Mouse (Mus musculus): ENCODE results near the gene Nelfe. TPM values are rescaled to one million over a fixed set of nuclear protein-coding genes. Genes with fewer than 3 reads are reported as not detected.
"Not testable (repeated sequence)": the region's sequence is repeated elsewhere in the genome, so short reads cannot be mapped to it uniquely, and the experiment has no call there.

Gene Nelfe
- polyA plus RNA-seq, 1 experiment from 2014 or later, result 126 TPM

DNA sequence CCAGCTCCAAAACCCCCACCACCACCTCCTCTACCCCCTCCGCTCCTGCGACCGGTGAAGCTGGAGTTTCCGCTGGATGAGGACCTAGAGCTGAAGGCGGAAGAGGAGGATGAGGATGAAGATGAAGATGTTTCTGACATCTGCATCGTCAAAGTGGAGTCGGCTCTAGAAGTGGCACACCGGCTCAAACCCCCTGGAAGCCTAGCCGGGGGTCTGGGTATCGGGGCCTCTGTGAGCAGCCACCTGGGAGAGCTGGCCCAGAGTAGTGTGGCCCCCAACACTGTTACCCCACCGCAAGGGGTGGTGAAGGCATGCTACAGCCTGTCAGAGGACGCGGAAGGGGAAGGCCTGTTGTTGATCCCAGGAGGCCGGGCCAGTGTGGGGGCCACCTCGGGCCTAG is 45.5 kb downstream of the Nelfe start:
- WGBS, result 89% methylated on average over 15 of the region's 15 CpGs
- Histone ChIP-seq H3K9ac (peak overlapping the region; percentile 91), H3K27ac (peak overlapping the region; percentile 93), H3K4me2 (peak overlapping the region; percentile 78), H3K4me1 (peaks cover 40% of the 10 kb centered on the region), H3K27me3 (no peaks in the 10 kb centered on the region), H3K36me3 (peaks cover 9% of the 10 kb centered on the region), H3K4me3 (peak overlapping the region; percentile 61), H3K9me3 (peaks cover 3% of the 10 kb centered on the region; the same call in 1 of the 2 replicates)
- ATAC-seq (ENCODE audit: insufficient number of reproducible peaks, insufficient read depth, low FRiP score, low TSS enrichment, low read depth), result no peak

DNA sequence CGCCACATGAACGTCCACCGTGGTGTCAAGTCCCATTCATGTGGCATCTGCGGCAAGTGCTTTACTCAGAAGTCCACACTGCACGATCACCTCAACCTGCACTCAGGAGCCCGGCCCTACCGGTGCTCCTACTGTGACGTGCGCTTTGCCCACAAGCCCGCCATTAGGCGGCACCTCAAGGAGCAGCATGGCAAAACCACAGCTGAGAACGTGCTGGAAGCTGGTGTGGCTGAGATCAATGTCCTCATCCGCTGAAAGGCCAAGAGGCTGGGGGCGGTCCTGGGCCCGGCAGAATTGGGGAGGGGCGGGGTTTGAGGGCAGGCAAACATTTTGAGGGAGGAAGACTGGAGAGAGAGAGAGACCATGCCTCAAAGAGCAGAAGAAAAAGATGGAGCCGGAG is 46.2 kb downstream of the Nelfe start:
- Histone ChIP-seq H3K9me3 (peaks cover 3% of the 10 kb centered on the region; the same call in 1 of the 2 replicates), H3K27ac (no peak overlapping the region), H3K4me1 (peaks cover 45% of the 10 kb centered on the region), H3K36me3 (peaks cover 13% of the 10 kb centered on the region), H3K9ac (peak overlapping the region; percentile 91; the same call in 1 of the 2 replicates), H3K4me2 (peak overlapping the region; percentile 78), H3K4me3 (peak overlapping the region; percentile 61; the same call in 1 of the 2 replicates), H3K27me3 (no peaks in the 10 kb centered on the region)
- 85% methylated on average over 17 of the region's 17 CpGs for WGBS
- no peak for ATAC-seq (ENCODE audit: insufficient number of reproducible peaks, insufficient read depth, low FRiP score, low TSS enrichment, low read depth)

DNA sequence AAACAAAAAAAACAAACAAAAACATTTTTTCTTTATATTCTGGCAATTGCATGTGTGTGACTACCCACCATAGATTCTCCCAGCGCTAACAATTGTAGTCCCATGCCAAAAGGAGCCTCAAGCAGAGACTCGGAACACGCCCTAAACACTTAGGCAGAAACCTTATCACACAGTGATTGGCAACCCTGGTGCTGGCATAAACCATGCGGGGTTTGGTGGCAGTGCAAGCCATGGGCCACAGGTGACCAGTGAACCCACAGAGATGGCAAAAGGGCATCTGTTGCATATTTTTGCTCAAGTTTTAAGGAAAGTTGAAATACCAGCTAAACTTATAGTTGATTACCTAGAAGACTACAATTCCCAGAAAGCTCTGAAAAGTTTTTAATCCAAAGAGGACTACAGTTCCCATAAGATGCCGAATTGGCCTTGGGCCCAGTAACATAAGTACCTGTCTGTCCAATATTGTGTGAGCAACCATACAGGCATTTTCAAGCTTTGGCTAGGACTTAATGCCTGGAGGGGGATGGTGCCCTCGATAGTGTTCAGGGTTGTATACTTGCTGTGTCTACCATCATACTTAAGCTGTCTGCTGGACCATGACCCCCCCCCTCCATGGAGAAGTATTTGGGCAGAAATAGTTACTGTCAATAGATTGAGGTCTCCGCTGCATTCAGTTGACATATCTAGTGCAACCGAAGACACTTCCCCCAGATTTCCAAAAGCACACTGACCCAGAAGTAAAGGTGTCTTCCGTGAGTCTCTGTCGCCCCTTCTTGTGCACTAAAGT is 47.4 kb downstream of the Nelfe start:
- ATAC-seq (ENCODE audit: insufficient number of reproducible peaks, insufficient read depth, low FRiP score, low TSS enrichment, low read depth), result no peak
- peak overlapping the region; percentile 88 for H3K4me2 ChIP-seq
- H3K27ac ChIP-seq, result peak overlapping the region; percentile 96
- no peaks in the 10 kb centered on the region for H3K27me3 ChIP-seq
- H3K36me3 ChIP-seq, result peaks cover 22% of the 10 kb centered on the region
- H3K4me1 ChIP-seq, result peaks cover 46% of the 10 kb centered on the region
- H3K9me3 ChIP-seq, result peaks cover 3% of the 10 kb centered on the region; the same call in 1 of the 2 replicates
- peak overlapping the region; percentile 96 for H3K9ac ChIP-seq
- H3K4me3 ChIP-seq, result peak overlapping the region; percentile 90
- 15% methylated on average over 10 of the region's 10 CpGs for WGBS

DNA sequence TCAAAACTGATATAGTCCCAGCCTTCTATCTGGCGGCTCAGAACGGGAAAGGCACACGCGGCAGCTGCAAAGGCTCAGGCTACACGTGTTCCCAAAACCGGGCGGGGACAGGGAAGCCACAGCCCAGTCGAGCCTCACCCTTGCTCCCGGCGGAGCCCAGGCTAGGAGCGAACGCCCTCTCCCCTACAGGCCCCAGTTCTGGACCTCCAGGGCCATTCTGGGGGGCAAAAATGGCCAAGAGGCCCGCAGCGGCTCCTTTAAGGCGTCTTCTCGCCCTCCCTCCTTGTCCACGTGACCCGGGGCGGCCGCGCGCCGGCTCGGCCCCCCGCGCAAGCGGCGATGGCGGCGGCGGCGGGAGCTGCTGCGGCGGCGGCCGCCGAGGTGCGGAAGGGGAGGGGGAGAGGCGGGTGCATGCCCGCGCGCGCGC is 48.0 kb downstream of the Nelfe start, which contains the start of the genes C2 and Ehmt2:
Gene C2 (minus strand): TSS at position 106 of the 427 bp plus-strand sequence.
Gene Ehmt2 (plus strand): TSS at position 310 of the 427 bp plus-strand sequence.
- ATAC-seq (ENCODE audit: insufficient number of reproducible peaks, insufficient read depth, low FRiP score, low TSS enrichment, low read depth), result peak; percentile 4; the same call in 1 of the 2 replicates
- under 1% methylated on average over 35 of the region's 44 CpGs for WGBS
- Histone ChIP-seq H3K9ac (peak within 1 kb of the TSS; percentile 96), H3K4me2 (peak within 1 kb of the TSS; percentile 88), H3K4me3 (peak within 1 kb of the TSS; percentile 90), H3K36me3 (peaks cover 28% of the 10 kb centered on the region), H3K27ac (peak within 1 kb of the TSS; percentile 96), H3K9me3 (peaks cover 3% of the 10 kb centered on the region; the same call in 1 of the 2 replicates), H3K4me1 (peaks cover 46% of the 10 kb centered on the region), H3K27me3 (no peaks in the 10 kb centered on the region)

DNA sequence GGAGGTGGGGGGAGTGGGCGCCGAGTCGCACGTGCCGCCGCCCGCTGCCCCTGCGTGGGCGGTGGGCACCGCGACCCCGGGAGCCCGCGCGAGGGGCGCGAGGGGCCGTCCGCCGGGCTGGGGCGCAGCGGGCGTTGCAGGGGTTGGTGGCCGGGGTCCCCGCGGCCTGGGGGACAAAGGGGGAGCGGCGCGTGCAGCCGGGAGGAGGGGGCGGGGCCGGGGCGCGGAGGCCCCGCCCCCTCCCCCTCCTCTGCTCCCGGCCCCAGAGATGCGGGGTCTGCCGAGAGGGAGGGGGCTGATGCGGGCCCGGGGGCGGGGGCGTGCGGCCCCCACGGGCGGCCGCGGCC is 48.5 kb downstream of the Nelfe start:
- H3K36me3 ChIP-seq, result peaks cover 33% of the 10 kb centered on the region
- peak overlapping the region; percentile 96 for H3K27ac ChIP-seq
- H3K27me3 ChIP-seq, result no peaks in the 10 kb centered on the region
- peaks cover 3% of the 10 kb centered on the region; the same call in 1 of the 2 replicates for H3K9me3 ChIP-seq
- H3K9ac ChIP-seq, result peak overlapping the region; percentile 96
- WGBS, result 1% methylated on average over 15 of the region's 47 CpGs
- H3K4me1 ChIP-seq, result peaks cover 43% of the 10 kb centered on the region
- peak overlapping the region; percentile 90 for H3K4me3 ChIP-seq
- ATAC-seq (ENCODE audit: insufficient number of reproducible peaks, insufficient read depth, low FRiP score, low TSS enrichment, low read depth), result 0 out of 2 replicates have a peak, but pooled peaks have one; percentile 2
- H3K4me2 ChIP-seq, result peak overlapping the region; percentile 88

DNA sequence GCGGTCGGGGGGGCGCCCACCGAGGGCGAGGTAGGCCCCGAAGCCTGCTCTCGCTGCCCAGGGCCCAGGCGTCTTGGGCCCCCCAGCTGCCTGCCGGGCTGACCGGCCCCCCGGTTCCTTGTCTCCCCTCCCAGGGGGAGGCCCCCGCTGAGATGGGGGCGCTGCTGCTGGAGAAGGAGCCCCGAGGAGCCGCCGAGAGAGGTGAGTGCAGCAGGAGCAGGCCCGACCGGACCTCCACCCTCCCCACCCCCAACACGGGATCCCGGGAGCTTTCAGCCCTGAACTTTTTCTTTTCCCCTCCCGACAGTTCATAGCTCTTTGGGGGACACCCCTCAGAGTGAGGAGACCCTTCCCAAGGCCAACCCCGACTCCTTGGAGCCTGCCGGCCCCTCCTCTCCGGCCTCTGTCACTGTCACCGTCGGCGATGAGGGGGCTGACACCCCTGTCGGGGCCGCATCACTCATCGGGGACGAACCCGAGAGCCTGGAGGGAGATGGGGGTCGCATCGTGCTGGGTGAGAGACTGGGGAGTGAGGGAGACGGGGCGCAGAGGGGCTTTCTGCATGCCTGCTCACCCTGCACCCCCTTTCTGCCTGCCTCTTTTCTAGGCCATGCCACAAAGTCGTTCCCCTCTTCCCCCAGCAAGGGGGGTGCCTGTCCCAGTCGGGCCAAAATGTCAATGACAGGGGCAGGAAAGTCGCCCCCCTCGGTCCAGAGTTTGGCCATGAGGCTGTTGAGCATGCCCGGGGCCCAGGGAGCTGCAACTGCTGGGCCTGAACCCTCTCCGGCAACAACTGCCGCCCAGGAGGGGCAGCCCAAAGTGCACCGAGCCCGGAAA is 49.1 kb downstream of the Nelfe start:
- 0 out of 2 replicates have a peak, but pooled peaks have one; percentile 4 for ATAC-seq (ENCODE audit: insufficient number of reproducible peaks, insufficient read depth, low FRiP score, low TSS enrichment, low read depth)
- Histone ChIP-seq H3K27me3 (no peaks in the 10 kb centered on the region), H3K4me1 (peaks cover 42% of the 10 kb centered on the region), H3K36me3 (peaks cover 39% of the 10 kb centered on the region), H3K9ac (peak overlapping the region; percentile 96), H3K4me2 (peak overlapping the region; percentile 88), H3K4me3 (peak overlapping the region; percentile 90), H3K9me3 (peaks cover 3% of the 10 kb centered on the region; the same call in 1 of the 2 replicates), H3K27ac (peak overlapping the region; percentile 96)
- 1% methylated on average over 44 of the region's 45 CpGs for WGBS

DNA sequence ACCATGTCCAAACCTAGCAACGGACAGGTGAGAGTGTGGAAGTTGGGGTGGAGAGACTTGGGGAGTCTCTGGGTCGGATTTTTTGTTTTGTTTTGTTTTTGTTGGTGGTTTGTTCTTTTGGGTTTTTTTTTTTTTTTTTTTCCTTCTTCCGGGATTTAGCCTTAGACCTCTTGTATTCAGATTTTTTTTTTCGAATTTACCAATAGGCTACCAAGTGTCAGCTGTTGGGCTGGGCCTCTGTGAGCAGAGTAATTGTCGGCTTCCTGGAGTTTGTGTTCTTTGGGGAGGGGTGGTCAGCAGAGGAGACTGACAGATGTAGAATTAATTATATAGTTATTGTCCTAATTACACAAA is 49.7 kb downstream of the Nelfe start:
- Histone ChIP-seq H3K9ac (peak overlapping the region; percentile 96), H3K36me3 (peaks cover 45% of the 10 kb centered on the region), H3K27me3 (no peaks in the 10 kb centered on the region), H3K4me2 (peak overlapping the region; percentile 88), H3K4me3 (peak overlapping the region; percentile 90), H3K4me1 (peaks cover 42% of the 10 kb centered on the region), H3K27ac (peak overlapping the region; percentile 96), H3K9me3 (peaks cover 3% of the 10 kb centered on the region; the same call in 1 of the 2 replicates)
- 1% methylated on average over 5 of the region's 5 CpGs for WGBS
- no peak for ATAC-seq (ENCODE audit: insufficient number of reproducible peaks, insufficient read depth, low FRiP score, low TSS enrichment, low read depth)

DNA sequence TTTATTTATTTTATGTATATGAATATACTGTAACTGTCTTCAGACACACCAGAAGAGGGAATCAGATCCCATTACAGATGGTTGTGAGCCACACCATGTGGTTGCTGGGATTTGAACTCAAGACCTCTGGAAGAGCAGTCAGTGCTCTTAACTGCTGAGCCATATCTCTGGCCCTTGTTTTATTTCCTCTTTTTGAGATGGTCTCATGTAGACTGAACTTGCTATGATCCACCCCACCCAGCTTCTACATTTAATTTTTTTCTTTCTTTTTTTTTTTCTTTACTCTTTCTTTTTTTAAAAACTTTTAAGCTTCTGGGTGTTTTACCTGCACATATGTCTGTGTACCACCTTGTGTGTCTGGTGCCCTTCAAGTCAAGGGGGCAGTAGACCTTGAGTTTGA is 50.6 kb downstream of the Nelfe start:
- H3K4me2 ChIP-seq; ATAC-seq (ENCODE audit: insufficient number of reproducible peaks, insufficient read depth, low FRiP score, low TSS enrichment, low read depth); H3K27me3 ChIP-seq; H3K9ac ChIP-seq; H3K9me3 ChIP-seq; H3K27ac ChIP-seq: not testable (repeated sequence)
- Histone ChIP-seq H3K4me1 (peaks cover 33% of the 10 kb centered on the region), H3K36me3 (peaks cover 53% of the 10 kb centered on the region), H3K4me3 (0 out of 2 replicates have a peak overlapping the region, but pooled peaks have one; percentile 90)

DNA sequence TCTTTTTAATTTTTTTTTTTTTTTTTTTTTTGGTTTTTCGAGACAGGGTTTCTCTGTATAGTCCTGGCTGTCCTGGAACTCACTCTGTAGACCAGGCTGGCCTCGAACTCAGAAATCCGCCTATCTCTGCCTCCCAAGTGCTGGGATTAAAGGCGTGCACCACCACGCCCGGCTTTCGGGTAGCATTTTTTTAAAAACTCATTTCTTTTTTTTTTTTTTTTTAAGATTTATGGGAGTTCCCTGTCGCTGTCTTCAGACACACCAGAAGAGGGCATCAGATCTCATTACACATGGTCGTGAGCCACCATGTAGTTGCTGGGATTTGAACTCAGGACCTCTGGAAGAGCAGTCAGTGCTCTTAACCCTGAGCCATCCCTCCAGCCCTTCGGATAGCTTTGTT is 51.8 kb downstream of the Nelfe start:
- not testable (repeated sequence) for H3K9ac ChIP-seq; ATAC-seq (ENCODE audit: insufficient number of reproducible peaks, insufficient read depth, low FRiP score, low TSS enrichment, low read depth); H3K27ac ChIP-seq

DNA sequence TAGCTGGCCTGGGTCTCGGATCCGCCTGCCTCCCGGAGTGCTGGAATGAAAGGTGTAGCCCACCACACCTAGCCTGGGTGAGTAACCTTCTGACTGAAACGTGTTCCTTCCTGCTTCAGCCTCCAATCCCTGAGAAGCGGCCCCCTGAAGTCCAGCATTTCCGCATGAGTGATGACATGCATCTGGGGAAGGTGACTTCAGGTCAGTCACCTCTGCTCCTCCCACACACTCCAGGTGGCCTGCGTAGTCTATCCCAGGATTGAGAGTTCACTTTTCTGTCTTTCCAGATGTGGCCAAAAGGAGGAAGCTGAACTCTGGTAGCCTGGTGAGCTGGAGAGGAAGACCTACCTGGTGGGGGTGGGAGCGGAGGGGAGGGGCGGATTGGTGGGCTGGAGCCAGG is 52.7 kb downstream of the Nelfe start:
- Histone ChIP-seq H3K4me2 (no peak overlapping the region), H3K4me3 (no peak overlapping the region), H3K27me3 (no peaks in the 10 kb centered on the region), H3K9me3 (no peaks in the 10 kb centered on the region), H3K27ac (no peak overlapping the region), H3K36me3 (peaks cover 66% of the 10 kb centered on the region), H3K9ac (no peak overlapping the region), H3K4me1 (peaks cover 14% of the 10 kb centered on the region)
- no peak for ATAC-seq (ENCODE audit: insufficient number of reproducible peaks, insufficient read depth, low FRiP score, low TSS enrichment, low read depth)
- WGBS, result 90% methylated on average over 9 of the region's 9 CpGs

More for the DNA sequence above, 51.8 kb downstream of the Nelfe start:
- not testable (repeated sequence) for H3K4me2 ChIP-seq, H3K9me3 ChIP-seq, H3K4me3 ChIP-seq, H3K27me3 ChIP-seq
- WGBS, result 92% methylated on average over 9 of the region's 10 CpGs
- H3K36me3 ChIP-seq, result peaks cover 57% of the 10 kb centered on the region
- H3K4me1 ChIP-seq, result peaks cover 22% of the 10 kb centered on the region

Measured in embryonic facial prominence, embryonic 13.5 days (tissue).